Mouse (Mus musculus) heart, adult 2 months (tissue): ENCODE measurements at regions not wholly inside any gene's neighbourhood (a gene's known extent, or its start where the extent isn't known, plus 50 kb on each side); places are given as distances from the start of the nearest gene placed in this dataset.
"Not testable (repeated sequence)": the region's sequence is repeated elsewhere in the genome, so short reads cannot be mapped to it uniquely, and the experiment has no call there.

ENCODE experiments used
- DNase-seq, 2 experiments: peaks; one replicate each; pipeline ENCODE4 v3.0.0; 2021
- H3K27ac ChIP-seq: fragments of 200-600 bp; 2 replicates; pipeline ENCODE4 v1.8.1; 2022
- H3K27me3 ChIP-seq: fragments of 200-500 bp; 2 replicates; pipeline ENCODE4 v1.6.1; 2012; ENCODE audit warnings: mild to moderate bottlenecking, low read length, inconsistent platforms, mixed read lengths; ENCODE audit not compliant: control insufficient read depth, insufficient read depth
- H3K36me3 ChIP-seq: fragments of 200-500 bp; 2 replicates; pipeline ENCODE4 v1.6.1; 2012; ENCODE audit warnings: low read length, inconsistent platforms; ENCODE audit not compliant: control insufficient read depth, insufficient read depth
- H3K4me1 ChIP-seq: fragments of 200-500 bp; 2 replicates; pipeline ENCODE4 v1.6.1; 2011; ENCODE audit warnings: low read length; ENCODE audit not compliant: control insufficient read depth, insufficient read depth
- H3K4me3 ChIP-seq: fragments of 200-600 bp; 2 replicates; pipeline ENCODE4 v1.8.1; 2022
- H3K79me2 ChIP-seq: fragments of 200-500 bp; replicated peaks from 2 replicates; pipeline ENCODE4 v1.6.1; 2012; ENCODE audit warnings: mild to moderate bottlenecking, inconsistent platforms, low read length, moderate library complexity, mixed read lengths; ENCODE audit not compliant: control insufficient read depth, insufficient read depth
- H3K9ac ChIP-seq: fragments of 200-500 bp; 2 replicates; pipeline ENCODE4 v1.6.1; 2012; ENCODE audit warnings: low read depth, mild to moderate bottlenecking, control low read depth, inconsistent platforms, low read length, mixed read lengths
- CTCF ChIP-seq: fragments of 200-600 bp; IDR thresholded peaks from 2 replicates; pipeline ENCODE4 v1.8.1; 2022; ENCODE audit warnings: antibody characterized with exemption, mild to moderate bottlenecking, moderate library complexity
- EP300 ChIP-seq: fragments of 200-500 bp; IDR thresholded peaks from 2 replicates; pipeline ENCODE4 v1.6.1; 2011; ENCODE audit warnings: low read depth, low read length, control low read depth; ENCODE audit not compliant: insufficient read depth
- POLR2A ChIP-seq: fragments of 200-500 bp; IDR thresholded peaks from 2 replicates; pipeline ENCODE4 v1.6.1; 2011; ENCODE audit warnings: mild to moderate bottlenecking, low read depth, low read length, control low read depth; ENCODE audit not compliant: insufficient read depth
- WGBS: fragments of 180-500 bp; shearing (Covaris S2); methylation state at CpG from one replicate; pipeline ENCODE4 v1.1.7; 2018; 5-methylcytosine and 5-hydroxymethylcytosine counted together
- intact Hi-C: fragments of 180-260 bp; cut with DNase I; formaldehyde crosslinking; loops from one replicate; pipeline ENCODE4 v1.15.1; 2025

GRCm38 (mm10) chr10:43669471-43669870, 91.4 kb downstream of the Cd24a start:
- WGBS = 72% methylated on average over 5 of the region's 5 CpGs
- TF ChIP-seq CTCF (no peak), EP300 (no peak), POLR2A (no peak)
- intact Hi-C loops = no loop called here

DNA sequence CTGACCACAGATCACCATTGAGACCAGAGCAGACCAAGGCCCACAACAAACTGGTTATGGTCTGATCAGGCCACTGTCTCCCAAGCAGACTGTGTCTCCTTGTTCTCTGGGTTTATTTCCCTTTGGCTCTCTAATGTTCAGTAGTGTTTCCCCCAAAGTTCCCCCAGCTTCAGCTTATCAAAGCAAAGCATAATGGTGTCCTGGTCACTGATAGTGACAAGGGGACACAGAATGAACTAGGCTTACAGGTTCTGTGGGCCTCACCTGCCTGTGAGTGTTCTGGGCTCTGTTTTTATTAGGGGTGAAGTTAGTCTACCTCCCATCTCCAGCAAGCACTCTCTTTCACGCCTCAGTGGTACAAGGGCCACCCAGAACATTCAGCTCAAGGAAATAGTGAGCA, 92.7 kb downstream of the Cd24a start:
- intact Hi-C loops = no loop called here

More at GRCm38 (mm10) chr10:43669471-43669870, 91.4 kb downstream of the Cd24a start:
- H3K27ac ChIP-seq = no peak overlapping the region
- no peak overlapping the region for H3K4me3 ChIP-seq
- no peaks in the 10 kb centered on the region for H3K4me1 ChIP-seq
- H3K36me3 ChIP-seq = no peaks in the 10 kb centered on the region
- H3K79me2 ChIP-seq = no peaks in the 10 kb centered on the region
- no peak for DNase-seq
- H3K9ac ChIP-seq = no peak overlapping the region
- H3K27me3 ChIP-seq = no peaks in the 10 kb centered on the region

GRCm38 (mm10) chr10:43671785-43672184, 93.7 kb downstream of the Cd24a start:
- intact Hi-C loops = no loop called here
- 65% methylated on average over 3 of the region's 3 CpGs for WGBS
- no peak overlapping the region for H3K27ac ChIP-seq
- DNase-seq = no peak
- H3K4me1 ChIP-seq = no peaks in the 10 kb centered on the region
- H3K9ac ChIP-seq = no peak overlapping the region
- no peaks in the 10 kb centered on the region for H3K36me3 ChIP-seq
- H3K27me3 ChIP-seq = no peaks in the 10 kb centered on the region
- no peak for TF ChIP-seq EP300
- TF ChIP-seq CTCF = no peak
- TF ChIP-seq POLR2A = no peak
- H3K4me3 ChIP-seq = no peak overlapping the region
- no peaks in the 10 kb centered on the region for H3K79me2 ChIP-seq

More for the DNA sequence above, 92.7 kb downstream of the Cd24a start:
- Histone ChIP-seq H3K27me3 (no peaks in the 10 kb centered on the region), H3K4me3 (no peak overlapping the region), H3K9ac (no peak overlapping the region), H3K79me2 (no peaks in the 10 kb centered on the region), H3K27ac (no peak overlapping the region), H3K4me1 (no peaks in the 10 kb centered on the region), H3K36me3 (no peaks in the 10 kb centered on the region)
- no peak for TF ChIP-seq CTCF
- TF ChIP-seq EP300 = no peak
- no peak for TF ChIP-seq POLR2A
- DNase-seq = no peak
- 88% methylated on average over 1 of the region's 1 CpGs for WGBS

GRCm38 (mm10) chr10:43672490-43672889, 94.4 kb downstream of the Cd24a start:
- TF ChIP-seq EP300 = no peak
- H3K4me1 ChIP-seq = no peaks in the 10 kb centered on the region
- DNase-seq = no peak
- H3K27me3 ChIP-seq = no peaks in the 10 kb centered on the region
- 54% methylated on average over 6 of the region's 6 CpGs for WGBS
- H3K27ac ChIP-seq = no peak overlapping the region
- no peak overlapping the region for H3K4me3 ChIP-seq
- H3K36me3 ChIP-seq = no peaks in the 10 kb centered on the region
- H3K9ac ChIP-seq = no peak overlapping the region
- intact Hi-C loops = no loop called here
- no peaks in the 10 kb centered on the region for H3K79me2 ChIP-seq

- no peaks in the 10 kb centered on the region for H3K4me1 ChIP-seq
- no peak overlapping the region for H3K27ac ChIP-seq
- 61% methylated on average over 1 of the region's 1 CpGs for WGBS
- no peaks in the 10 kb centered on the region for H3K79me2 ChIP-seq
- H3K27me3 ChIP-seq = no peaks in the 10 kb centered on the region
- H3K9ac ChIP-seq = no peak overlapping the region
- no peak overlapping the region for H3K4me3 ChIP-seq
- no peaks in the 10 kb centered on the region for H3K36me3 ChIP-seq
- TF ChIP-seq CTCF = no peak
- no peak for TF ChIP-seq POLR2A
- TF ChIP-seq EP300 = no peak
- no peak for DNase-seq
- intact Hi-C loops = no loop called here
These were observed 96.7 kb downstream of the Cd24a start for GRCm38 (mm10) chr10:43674749-43675148.

- H3K4me3 ChIP-seq, intact Hi-C loops, H3K79me2 ChIP-seq, H3K9ac ChIP-seq, DNase-seq, H3K27ac ChIP-seq, H3K4me1 ChIP-seq, H3K27me3 ChIP-seq, H3K36me3 ChIP-seq: not testable (repeated sequence)
- 74% methylated on average over 1 of the region's 1 CpGs for WGBS
These were observed 97.4 kb downstream of the Cd24a start for GRCm38 (mm10) chr10:43675495-43675894.

GRCm38 (mm10) chr10:43676289-43676688, 98.2 kb downstream of the Cd24a start:
- no peak overlapping the region for H3K27ac ChIP-seq
- H3K9ac ChIP-seq = no peak overlapping the region
- intact Hi-C loops = no loop called here
- H3K27me3 ChIP-seq = no peaks in the 10 kb centered on the region
- no peaks in the 10 kb centered on the region for H3K4me1 ChIP-seq
- TF ChIP-seq POLR2A (no peak), EP300 (no peak), CTCF (no peak)
- no peaks in the 10 kb centered on the region for H3K79me2 ChIP-seq
- no peak for DNase-seq
- H3K4me3 ChIP-seq = no peak overlapping the region
- 55% methylated on average over 5 of the region's 5 CpGs for WGBS
- no peaks in the 10 kb centered on the region for H3K36me3 ChIP-seq
